Mouse (Mus musculus) thymus, postnatal 0 days (tissue): Measurements from ENCODE around the gene Ttc27. TPM values are rescaled to one million over a fixed set of nuclear protein-coding genes. Genes with fewer than 3 reads are reported as not detected.

Experiments used
- DNase-seq: peaks from one replicate; pipeline ENCODE4 v3.0.0-alpha.2; 2015; ENCODE audit warnings: low spot score
- polyA plus RNA-seq: library from polyadenylated mRNA; unstranded; fragments of >200 nt; fragmentation: Nextera tagmentation; extraction: Ambion mirVana; gene quantifications from 2 replicates; pipeline ENCODE4 v1.2.1, GENCODE M21; 2015

Gene Ttc27
- polyA plus RNA-seq, 1 experiment from 2014 or later: 21.9 TPM

DNA sequence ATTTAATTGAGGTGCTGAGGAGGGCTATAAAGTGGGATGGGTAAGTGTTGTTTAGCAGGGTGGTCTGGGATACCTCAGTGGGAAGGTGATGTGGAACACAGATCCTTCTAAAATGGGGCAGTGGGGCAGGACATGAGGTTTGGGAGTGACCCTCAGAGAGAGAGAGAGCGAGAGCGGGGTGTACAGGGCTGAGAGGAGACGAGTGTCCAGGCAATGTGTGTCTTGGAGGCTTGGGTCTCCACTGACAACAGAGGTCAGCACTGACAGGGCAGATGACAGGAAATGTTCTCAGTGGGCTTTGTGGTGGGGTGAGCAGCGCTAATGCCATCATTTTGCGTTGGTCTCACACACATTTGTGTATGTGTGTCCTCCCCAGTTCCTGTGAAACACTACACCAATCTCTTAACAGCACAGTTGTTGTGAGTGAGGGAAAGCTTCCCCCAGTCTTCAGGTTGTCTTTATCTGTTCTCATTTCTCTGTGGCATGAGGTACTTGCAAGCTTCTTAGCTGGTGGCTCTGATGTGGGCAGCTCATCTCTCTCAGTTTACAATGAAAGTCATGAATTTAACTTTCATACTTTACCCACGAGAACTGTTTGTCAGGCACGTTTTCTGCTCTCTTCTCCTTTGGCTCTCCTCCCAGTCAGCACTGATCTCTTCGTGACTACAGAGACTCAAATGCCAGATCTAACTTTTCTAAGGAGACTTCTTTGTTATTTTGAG is 35.5 kb downstream of the Ttc27 start:
- peak; percentile 18 for DNase-seq

DNA sequence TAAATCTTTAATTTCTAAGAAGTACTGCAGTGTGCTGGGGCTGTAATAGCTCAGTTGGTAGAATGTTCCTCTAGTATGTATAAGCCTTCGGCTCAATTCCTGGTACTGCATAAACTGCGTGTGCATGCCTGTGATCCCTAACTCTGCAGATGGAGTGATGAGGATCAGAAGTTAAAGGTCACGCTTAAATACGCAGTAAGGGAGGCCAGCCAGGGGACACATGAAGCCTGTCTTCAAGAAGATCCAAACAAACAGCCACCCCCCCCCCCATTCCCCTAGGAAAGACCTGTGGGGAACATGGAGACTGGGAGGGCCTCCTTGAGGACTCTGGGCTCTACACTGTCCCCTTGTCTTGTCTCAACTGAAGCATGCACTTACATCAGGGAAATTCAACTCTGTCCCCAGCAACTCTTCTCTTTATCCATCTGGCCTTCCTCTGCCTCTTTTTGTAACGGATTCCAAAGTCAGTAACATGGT is 36.1 kb downstream of the Ttc27 start:
- no peak for DNase-seq

DNA sequence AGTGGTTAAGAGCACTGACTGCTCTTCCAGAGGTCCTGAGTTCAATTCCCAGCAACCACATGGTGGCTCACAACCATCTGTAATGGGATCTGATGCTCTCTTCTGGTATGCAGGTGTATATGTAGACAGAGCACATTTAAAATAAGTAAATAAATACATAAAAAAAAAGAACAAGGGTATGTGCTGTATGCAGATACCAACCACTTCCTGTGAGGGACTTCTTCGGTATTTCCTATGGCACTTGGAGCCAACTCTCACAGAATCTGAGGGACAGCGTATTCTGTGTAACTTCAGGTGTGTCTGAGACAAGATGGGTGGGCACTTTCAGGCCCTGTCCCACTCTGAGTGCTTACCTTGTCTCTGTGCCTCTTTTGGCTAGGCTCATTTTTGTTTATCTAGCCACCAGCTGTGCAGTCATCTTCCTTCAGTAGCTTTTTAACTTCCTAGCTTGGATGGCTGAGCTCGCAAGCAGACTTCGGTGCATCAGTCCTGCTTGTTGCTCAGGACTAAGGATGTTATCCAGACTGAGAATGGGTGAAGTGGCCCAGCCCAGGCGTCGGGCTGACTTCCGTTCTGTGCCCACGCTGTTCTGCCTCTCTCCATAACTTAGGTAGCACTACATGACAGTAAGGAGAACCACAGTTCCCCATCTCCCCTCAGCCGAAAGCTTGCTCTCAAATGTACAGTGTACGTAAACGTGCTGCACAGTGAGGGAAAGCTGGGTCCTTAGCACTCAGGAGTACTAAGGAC is 37.0 kb downstream of the Ttc27 start:
- peak; percentile 28 for DNase-seq

DNA sequence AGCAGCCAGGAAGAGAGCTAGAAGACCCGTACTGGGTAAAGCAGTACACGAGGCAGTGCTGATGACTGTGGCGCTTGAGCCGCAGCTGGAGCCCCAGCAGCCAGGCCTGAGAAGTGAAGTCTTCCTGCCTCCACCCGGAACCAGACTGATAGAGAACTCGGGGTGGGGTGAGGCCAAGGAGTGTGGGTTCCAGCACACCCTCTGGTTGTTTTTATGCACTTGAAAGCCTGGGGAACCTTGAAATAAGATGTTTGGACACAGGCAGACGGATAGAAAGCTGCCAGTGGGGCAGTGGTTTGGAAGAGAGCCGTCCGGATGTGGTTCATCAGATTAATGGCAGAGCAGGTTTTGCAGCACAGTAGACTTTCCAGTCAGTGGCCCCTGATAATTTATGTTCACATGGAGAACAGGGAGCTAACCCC is 51.9 kb downstream of the Ttc27 start:
- DNase-seq: no peak

- no peak for DNase-seq
These were observed 54.8 kb downstream of the Ttc27 start for GRCm38 (mm10) chr17:74772364-74772763.

DNA sequence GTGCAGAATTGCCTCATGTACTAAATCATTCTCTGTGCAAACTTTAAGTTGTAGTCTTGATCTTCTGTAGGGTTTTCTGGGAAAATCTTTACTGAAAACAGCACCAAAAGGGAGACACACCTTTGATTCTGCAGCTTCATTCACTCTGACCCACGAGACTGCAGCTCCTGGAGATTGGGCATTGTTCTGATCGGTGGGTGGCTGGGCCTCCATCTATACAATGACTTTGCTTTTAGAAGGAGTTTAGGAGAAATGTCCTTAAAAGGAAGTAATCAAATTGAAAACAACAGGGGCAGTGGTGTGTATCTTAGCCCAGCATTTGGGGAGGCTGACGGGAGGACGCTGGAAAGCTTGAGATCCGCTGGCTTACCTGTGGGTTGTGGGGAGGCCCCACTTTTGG is 56.0 kb downstream of the Ttc27 start:
- no peak for DNase-seq

- DNase-seq: no peak
These were observed 62.6 kb downstream of the Ttc27 start for GRCm38 (mm10) chr17:74780133-74780532.

GRCm38 (mm10) chr17:74780627-74781026 is 63.1 kb downstream of the Ttc27 start:
- no peak for DNase-seq

GRCm38 (mm10) chr17:74781911-74782310 is 64.4 kb downstream of the Ttc27 start:
- no peak for DNase-seq

GRCm38 (mm10) chr17:74785586-74785985 is 68.1 kb downstream of the Ttc27 start:
- DNase-seq: no peak

GRCm38 (mm10) chr17:74786198-74786734 is 68.7 kb downstream of the Ttc27 start:
- DNase-seq: no peak

- no peak for DNase-seq
These were observed 78.6 kb downstream of the Ttc27 start for GRCm38 (mm10) chr17:74796023-74796699.

GRCm38 (mm10) chr17:74799865-74800264 is 82.3 kb downstream of the Ttc27 start:
- no peak for DNase-seq

DNA sequence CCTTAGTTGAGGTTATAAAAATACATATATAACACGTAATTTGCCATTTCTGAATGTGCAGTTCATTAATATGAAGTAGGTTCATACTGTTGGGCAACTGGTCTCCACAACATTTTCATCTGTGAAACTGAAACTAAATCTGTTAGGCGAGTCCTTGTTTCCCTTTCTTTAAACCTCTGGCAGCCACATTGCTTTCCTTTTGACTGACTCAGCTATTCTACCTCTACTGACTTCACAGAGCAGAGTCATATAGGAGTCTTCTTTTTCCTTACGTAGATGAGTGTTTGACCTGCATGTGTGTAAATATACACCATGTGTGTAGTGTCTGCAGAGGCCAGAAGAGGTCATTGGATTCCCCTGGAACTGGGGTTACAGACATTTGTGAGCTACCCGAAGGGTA is 85.2 kb downstream of the Ttc27 start:
- no peak for DNase-seq

DNA sequence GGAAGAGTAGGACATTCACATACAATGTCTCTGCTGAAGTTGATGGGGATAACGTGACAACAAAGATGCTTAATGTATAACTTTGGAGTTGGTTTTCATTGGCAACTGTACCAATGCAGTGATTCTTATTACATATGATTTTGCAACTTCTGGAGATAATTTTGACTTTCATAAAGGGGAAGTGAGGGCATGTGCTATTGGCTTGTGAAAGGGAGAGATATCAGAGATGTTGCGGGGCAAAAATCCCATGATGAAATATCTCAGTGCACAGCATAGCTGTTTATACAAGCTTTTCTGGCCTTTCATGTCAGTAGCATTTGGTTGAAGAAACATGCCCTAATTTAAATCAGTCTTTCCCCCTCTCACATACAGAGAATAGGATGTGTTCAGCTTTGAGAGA is 86.3 kb downstream of the Ttc27 start:
- no peak for DNase-seq

GRCm38 (mm10) chr17:74804321-74804930 is 86.9 kb downstream of the Ttc27 start:
- DNase-seq: no peak

- no peak for DNase-seq
These were observed 90.1 kb downstream of the Ttc27 start for GRCm38 (mm10) chr17:74807509-74808248.

- no peak for DNase-seq
These were observed 90.8 kb downstream of the Ttc27 start for GRCm38 (mm10) chr17:74808330-74808729.

GRCm38 (mm10) chr17:74808901-74809300 is 91.4 kb downstream of the Ttc27 start:
- DNase-seq: no peak

- DNase-seq: peak; percentile 58
These were observed 93.5 kb downstream of the Ttc27 start for GRCm38 (mm10) chr17:74810892-74811625.
